Mouse (Mus musculus) ZHBTc4 (cell line): Measurements from ENCODE around the gene Ablim1.
A peak's percentile ranks its signal among the peaks of the same experiment; 100 is the strongest.

Source experiments
- DNase-seq: peaks from one replicate; pipeline ENCODE4 v3.0.0-alpha.2; 2011; ENCODE audit warnings: low read depth, low spot score

Gene Ablim1

DNA sequence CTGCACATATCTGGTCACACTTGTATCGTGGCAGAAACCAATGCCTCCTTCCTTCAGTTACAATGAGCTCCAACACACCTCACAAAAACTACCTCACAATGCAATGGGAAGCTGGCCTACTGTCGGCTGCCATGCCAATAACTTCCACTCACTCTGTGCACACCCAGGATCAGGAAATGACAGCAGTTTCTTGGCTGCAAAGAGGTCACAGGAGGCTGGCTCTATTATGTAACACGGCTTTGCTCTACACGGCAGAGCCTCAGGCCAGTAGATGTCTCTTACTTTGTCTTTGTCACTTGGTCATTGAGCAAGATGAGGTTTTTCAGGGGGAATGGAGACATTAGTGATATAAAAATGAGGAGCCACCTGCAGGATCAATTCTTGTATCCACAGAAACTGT lies 126.2 kb downstream of the Ablim1 start:
- no peak for DNase-seq

DNA sequence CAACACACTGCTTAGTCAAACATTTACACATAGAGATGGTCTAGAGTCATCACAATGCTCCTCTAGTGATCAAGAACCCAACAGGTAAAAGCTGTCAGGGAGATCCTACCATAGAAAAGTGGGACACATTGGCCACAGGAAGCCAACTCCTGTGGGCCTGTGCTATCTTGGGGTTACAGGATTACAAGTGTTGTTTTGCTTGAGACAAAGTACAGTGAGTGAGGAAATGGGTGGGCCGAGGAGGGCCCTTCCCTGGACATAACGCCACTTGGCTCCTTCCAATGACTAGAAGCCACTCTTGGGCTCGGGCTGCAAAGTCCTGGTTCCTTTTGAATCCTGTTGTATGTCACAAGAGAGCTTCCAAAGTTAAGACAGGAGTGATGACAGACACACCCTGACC lies 129.7 kb downstream of the Ablim1 start:
- no peak for DNase-seq

GRCm38 (mm10) chr19:57182938-57183720 lies 131.6 kb downstream of the Ablim1 start:
- DNase-seq, result no peak

DNA sequence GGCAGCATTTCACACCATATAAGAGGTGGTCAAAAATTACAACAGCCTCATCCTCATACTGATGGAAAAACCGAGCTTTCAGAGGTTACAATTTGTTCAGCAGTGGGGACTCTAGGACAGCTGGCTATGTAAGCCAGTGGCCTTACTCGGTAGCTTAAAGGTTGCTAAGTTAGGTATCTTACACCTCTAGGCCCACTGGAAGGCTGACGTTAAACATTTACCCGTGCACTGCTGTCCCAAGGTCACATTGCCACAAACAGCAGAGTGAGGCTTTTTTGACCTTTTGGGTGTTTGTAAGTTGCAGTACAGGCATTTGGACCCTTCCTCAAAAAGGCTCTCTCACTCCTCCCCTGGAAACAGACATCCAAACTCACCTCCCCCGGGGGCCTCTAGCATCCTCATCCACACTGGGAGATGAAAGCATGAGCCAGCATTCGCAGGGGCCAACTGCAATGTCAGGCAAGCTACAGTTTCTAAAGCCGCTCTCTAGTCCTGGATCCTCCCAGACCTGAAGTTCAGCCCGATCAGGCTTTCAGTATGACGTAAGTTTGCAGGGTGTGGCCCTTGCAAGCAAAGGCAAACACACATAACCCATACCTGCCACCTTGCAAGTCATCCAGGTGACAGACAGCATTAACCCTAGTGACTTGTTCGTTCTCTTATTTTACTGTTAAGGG lies 132.7 kb downstream of the Ablim1 start:
- DNase-seq, result peak; percentile 57

DNA sequence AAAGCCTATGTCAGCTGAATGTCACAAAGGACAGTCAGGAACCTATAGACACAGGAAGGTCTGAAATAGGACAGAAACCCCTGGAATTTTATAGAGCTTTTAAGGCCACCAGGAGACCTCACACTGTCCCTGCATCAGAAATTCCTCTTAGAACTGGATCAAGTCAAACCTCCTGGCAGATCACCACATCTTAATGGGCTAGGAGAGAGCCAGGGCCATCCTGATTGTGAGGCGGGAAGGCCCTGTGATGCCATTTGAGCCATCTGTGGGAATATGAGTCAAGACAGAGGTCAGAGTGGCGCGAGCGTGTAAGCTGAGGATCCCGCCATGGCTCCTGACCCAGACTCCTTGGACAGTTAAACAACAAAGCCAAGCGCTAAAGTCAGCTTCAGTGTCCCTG lies 133.4 kb downstream of the Ablim1 start:
- no peak for DNase-seq

DNA sequence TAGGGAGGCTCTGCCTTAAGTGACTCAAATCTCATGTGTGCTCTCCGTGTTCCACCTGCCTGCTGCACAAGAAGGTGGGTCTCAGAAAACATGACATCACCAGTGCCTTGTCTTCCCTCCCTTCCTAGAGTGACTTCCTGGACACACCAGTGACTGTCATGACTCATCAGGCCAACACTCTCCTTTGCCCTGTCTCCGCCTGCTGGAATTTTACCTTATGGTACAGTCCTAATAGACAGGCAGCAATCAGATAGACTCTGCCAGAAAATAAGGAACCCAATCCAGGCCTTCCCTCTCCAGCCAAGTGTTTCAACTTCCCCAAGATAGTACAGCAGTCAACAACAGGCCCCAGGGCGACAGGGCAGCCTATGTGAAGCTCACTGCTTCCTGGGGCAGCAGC lies 133.8 kb downstream of the Ablim1 start:
- no peak for DNase-seq

GRCm38 (mm10) chr19:57180333-57180732 lies 134.4 kb downstream of the Ablim1 start:
- DNase-seq, result no peak

GRCm38 (mm10) chr19:57179269-57179668 lies 135.4 kb downstream of the Ablim1 start:
- no peak for DNase-seq

DNA sequence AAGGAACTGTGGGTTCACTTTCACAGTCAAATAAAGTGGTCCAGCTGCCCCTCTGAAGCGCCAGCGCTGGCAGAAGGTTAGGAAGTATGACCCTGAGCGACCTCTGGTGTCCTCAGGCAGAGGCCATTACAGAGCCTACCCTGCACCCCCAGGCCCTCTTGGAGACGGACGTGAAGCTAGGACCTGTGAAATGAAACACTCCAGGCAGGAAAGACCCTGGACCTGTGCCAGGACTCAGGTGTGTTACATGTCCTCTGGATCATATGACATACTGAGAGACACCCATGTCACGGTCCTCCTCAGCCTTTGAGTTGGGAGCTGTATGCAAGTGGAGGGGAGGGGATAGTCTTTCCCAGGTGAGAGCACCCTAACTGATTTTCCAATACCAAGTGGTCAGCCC lies 137.4 kb downstream of the Ablim1 start:
- no peak for DNase-seq

DNA sequence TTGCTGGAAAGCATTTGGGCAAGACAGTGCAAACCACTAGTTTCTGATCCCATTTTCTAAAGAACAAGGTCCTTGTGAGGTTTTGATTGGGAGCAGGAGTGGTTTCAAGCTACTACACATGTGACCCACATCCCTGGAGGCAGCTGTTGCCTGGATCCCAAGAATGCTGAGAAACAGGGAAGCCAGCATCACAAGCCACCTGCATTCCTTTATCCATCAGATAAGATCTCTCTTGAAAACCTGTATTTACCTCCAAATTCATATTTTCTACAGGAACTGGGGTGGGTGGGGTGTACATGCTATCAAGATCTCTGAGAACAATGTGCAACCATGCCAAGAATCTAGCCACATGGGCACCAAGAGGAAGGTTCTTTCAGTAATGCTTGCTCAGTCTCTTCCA lies 139.6 kb downstream of the Ablim1 start:
- DNase-seq, result no peak

- DNase-seq, result no peak
Measured at GRCm38 (mm10) chr19:57174541-57174940, 140.2 kb downstream of the Ablim1 start.

GRCm38 (mm10) chr19:57174045-57174444 lies 140.7 kb downstream of the Ablim1 start:
- DNase-seq, result no peak

GRCm38 (mm10) chr19:57172321-57172720 lies 142.4 kb downstream of the Ablim1 start:
- no peak for DNase-seq

DNA sequence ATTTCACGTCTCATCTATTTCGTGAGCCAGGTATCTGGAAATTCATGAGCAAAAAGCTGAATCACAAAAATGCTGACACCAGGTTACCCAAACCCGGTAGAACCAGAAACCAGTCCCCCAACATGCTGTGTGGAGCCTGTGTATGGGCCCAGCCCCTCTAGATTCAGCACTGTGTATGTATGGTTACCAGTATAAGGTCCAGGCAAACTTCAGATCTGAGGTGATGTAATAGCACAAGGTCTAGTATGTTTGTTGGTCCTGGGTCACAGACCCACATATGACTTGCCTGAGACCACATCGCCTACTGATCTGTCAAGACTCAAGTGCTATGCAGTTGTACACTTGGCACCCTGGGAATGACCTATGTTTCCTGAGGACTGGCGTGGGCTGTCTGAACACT lies 143.8 kb downstream of the Ablim1 start:
- no peak for DNase-seq

DNA sequence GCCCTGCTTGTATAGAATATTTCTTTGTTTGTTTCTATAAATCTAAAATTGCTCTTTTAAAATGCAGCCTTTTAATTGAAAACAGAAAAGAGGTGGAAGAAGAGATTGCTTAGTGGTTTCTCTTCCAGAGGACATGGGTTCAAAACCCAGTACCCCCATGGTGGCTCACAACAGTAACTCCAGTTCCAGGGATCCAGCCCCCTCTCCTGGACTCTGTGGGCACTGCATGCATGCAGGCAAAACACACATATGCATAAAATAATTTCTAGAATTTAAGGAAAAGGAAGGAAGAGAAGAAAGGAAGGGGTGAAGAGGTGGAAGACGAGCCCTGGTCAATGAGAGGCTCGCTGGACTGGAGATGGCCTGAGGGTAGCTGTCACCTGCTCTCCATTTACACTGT lies 145.2 kb downstream of the Ablim1 start:
- no peak for DNase-seq

- DNase-seq, result no peak
Measured at GRCm38 (mm10) chr19:57167721-57168120, 147.0 kb downstream of the Ablim1 start.

GRCm38 (mm10) chr19:57164882-57165281 lies 149.8 kb downstream of the Ablim1 start:
- no peak for DNase-seq

GRCm38 (mm10) chr19:57163315-57163714 lies 151.4 kb downstream of the Ablim1 start:
- DNase-seq, result no peak

GRCm38 (mm10) chr19:57161978-57162727 lies 152.6 kb downstream of the Ablim1 start:
- DNase-seq, result no peak

GRCm38 (mm10) chr19:57161010-57161660 lies 153.6 kb downstream of the Ablim1 start:
- no peak for DNase-seq

- DNase-seq, result no peak
Measured at GRCm38 (mm10) chr19:57157731-57158343, 156.9 kb downstream of the Ablim1 start.
